Mouse (Mus musculus): Measurements from ENCODE around the gene Sox13. TPM values are rescaled to one million over a fixed set of nuclear protein-coding genes. Genes with fewer than 3 reads are reported as not detected.

Gene Sox13
- polyA plus RNA-seq, 1 experiment from 2014 or later = 19.2 TPM

DNA sequence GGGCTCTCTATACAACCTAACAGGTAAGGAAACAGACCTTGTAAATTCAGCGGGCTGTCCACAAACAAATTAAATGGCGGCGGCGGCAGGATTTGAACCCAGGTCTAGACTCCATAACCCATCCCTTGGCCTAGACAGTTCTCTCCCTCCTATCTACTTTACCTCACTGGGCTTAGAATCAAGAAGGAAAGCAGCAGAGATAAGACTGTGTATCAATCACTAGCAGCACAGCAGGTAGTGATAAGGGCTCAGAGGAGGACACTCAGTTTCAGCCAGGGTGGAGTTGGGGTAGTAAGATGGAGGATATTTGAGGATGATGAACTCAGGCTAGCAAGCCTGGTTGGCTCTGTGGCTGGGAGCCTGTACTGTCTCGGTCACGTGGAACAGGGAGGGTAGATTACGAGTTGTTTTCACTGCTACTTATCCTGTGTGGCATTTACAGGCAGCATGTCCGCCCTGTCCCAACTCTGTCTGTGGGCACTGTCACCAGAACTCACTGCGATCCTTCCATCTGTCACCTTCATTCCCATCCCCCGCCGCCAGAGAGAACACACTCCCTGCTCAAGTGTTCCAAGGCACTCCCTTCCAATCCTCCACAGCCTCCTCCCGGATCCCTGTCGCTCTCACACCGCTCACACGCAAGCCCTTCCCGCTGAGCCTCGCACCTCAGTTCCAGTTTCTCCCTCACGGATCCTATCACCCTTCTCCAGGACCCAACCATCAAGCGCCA is 36.5 kb downstream of the Sox13 start:
- Histone ChIP-seq H3K4me3 (no peak overlapping the region), H3K4me2 (replicated peaks) (no peak overlapping the region), H3K9ac (no peak overlapping the region), H3K36me3 (peaks cover 79% of the 10 kb centered on the region), H3K9me3 (replicated peaks) (no peaks in the 10 kb centered on the region), H3K4me1 (peaks cover 20% of the 10 kb centered on the region), H3K27ac (no peak overlapping the region), H3K27me3 (no peaks in the 10 kb centered on the region)
- 71% methylated on average over 19 of the region's 19 CpGs for WGBS
- ATAC-seq (ENCODE audit: low FRiP score) = no peak

DNA sequence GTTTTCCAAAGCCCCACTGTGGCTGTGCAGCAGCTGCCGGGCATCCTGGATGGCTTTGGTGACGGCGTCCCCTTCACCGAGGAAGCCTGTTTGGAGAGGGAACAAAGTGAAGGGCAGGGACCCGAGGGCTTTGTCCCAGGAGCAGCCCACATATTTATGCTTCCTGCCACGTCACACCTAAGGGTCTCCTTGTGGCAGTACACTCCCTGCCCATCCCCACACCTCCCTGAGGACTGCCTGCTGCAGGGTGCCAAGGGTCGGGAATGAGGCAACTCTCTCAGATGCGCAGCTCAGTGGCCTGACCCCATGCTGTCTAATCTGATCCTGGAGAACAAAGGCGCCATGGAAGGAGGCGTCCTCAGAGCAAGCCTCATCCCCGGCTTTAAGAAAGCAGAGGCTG is 38.0 kb downstream of the Sox13 start:
- ATAC-seq (ENCODE audit: low FRiP score) = no peak
- H3K27me3 ChIP-seq = no peaks in the 10 kb centered on the region
- H3K36me3 ChIP-seq = peaks cover 67% of the 10 kb centered on the region
- H3K9me3 ChIP-seq (replicated peaks) = no peaks in the 10 kb centered on the region
- no peak overlapping the region for H3K27ac ChIP-seq
- H3K4me2 ChIP-seq (replicated peaks) = no peak overlapping the region
- H3K4me1 ChIP-seq = peaks cover 27% of the 10 kb centered on the region
- WGBS = 38% methylated on average over 11 of the region's 11 CpGs
- 0 out of 2 replicates have a peak overlapping the region, but pooled peaks have one; percentile 42 for H3K9ac ChIP-seq
- H3K4me3 ChIP-seq = no peak overlapping the region

DNA sequence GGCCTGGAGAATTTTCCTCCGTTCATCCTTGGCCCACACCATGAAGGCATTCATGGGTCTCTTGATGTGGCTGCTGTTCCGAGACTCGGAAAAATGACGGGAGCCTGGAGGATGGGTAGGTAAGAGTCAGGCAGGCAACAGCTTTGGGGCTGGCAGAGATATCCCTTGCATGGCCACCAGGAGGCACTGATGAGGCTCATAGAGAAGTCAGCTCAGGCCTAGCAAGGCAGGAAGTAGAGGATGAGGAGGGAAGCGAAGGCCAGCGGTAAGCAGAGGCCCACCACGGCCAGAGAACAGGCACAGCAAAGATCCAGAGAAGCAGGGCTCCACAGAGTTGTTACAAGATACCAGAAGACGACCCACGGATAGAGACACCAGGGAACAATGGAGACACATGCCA is 38.7 kb downstream of the Sox13 start:
- no peak for ATAC-seq (ENCODE audit: low FRiP score)
- Histone ChIP-seq H3K27ac (peak overlapping the region; percentile 30; the same call in 1 of the 2 replicates), H3K4me2 (replicated peaks) (peak overlapping the region; percentile 19; the same call in 1 of the 2 replicates), H3K9ac (0 out of 2 replicates have a peak overlapping the region, but pooled peaks have one; percentile 42), H3K36me3 (peaks cover 63% of the 10 kb centered on the region), H3K9me3 (replicated peaks) (no peaks in the 10 kb centered on the region), H3K4me1 (peaks cover 27% of the 10 kb centered on the region), H3K27me3 (no peaks in the 10 kb centered on the region), H3K4me3 (0 out of 2 replicates have a peak overlapping the region, but pooled peaks have one; percentile 1)
- WGBS = 38% methylated on average over 9 of the region's 9 CpGs

DNA sequence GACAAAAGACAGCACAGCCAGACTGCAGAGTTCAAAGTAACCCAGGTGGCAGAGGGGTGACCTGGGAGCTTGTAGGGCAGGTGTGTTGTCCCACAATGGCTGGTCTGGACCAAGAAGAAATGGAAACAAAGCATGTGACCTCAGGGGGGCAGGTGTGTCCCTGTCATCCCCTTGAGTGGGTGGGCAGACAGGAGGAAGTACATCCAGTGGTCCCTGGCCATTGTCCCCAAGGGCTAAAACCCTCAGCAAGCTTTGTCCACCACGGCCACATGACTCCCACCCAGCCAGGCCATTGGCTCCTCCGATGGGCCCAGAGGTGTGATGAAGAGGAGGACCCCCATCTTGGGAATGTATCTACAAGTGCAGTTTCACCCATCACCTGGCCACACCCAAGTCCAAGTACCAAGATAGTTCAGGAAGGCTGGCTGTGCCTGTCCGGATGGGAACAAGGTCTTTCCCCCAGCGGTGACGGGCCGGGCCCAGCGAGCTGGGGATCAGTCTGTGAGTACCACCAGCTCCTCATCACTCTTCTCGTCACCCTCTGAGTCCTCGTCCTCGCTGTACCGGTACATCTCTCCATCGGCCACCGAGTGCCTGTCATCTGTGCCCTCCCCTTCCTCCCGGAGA is 40.9 kb downstream of the Sox13 start:
- Histone ChIP-seq H3K36me3 (peaks cover 43% of the 10 kb centered on the region), H3K4me1 (peaks cover 34% of the 10 kb centered on the region), H3K9ac (no peak overlapping the region)

DNA sequence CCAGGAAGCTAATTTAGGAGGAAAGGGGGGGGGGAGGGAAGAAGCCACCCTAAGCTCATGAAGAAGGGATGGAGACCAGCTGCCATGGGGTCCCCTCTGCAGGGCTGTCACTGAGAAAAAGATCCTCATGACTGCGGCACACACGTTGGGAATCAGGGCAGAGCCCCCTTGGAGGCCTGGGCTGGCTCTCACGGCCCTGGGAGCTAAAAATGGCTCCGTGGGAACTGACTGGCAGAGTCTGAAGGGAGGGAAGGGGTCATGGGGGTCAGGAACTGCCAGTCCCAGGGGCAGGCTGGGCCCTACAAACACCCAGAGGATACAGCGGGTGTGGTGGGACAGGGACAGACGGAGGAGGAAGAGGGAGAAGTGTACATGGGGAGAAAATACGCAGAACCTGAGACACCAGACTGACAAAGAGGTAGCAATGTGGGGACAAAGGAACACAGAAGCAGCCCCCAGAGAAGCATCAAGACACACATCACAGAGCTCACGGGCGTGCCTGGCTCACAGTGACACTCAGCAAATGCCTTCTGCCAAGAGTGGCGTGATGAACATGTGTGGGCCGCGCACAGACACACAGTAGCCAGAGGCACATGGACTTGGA is 41.5 kb downstream of the Sox13 start:
- Histone ChIP-seq H3K36me3 (peaks cover 38% of the 10 kb centered on the region), H3K4me3 (no peak overlapping the region), H3K9ac (peak overlapping the region; percentile 42; the same call in 1 of the 2 replicates), H3K4me1 (peaks cover 30% of the 10 kb centered on the region), H3K27me3 (no peaks in the 10 kb centered on the region), H3K4me2 (replicated peaks) (no peak overlapping the region), H3K27ac (peak overlapping the region; percentile 76), H3K9me3 (replicated peaks) (no peaks in the 10 kb centered on the region)
- WGBS = 39% methylated on average over 12 of the region's 12 CpGs
- ATAC-seq (ENCODE audit: low FRiP score) = peak; percentile 22; the same call in 1 of the 2 replicates

More for the DNA sequence above, 40.9 kb downstream of the Sox13 start:
- 91% methylated on average over 14 of the region's 14 CpGs for WGBS
- no peak overlapping the region for H3K4me2 ChIP-seq (replicated peaks)
- no peak overlapping the region for H3K4me3 ChIP-seq
- no peak for ATAC-seq (ENCODE audit: low FRiP score)
- no peaks in the 10 kb centered on the region for H3K27me3 ChIP-seq
- H3K27ac ChIP-seq = peak overlapping the region; percentile 76
- no peaks in the 10 kb centered on the region for H3K9me3 ChIP-seq (replicated peaks)

DNA sequence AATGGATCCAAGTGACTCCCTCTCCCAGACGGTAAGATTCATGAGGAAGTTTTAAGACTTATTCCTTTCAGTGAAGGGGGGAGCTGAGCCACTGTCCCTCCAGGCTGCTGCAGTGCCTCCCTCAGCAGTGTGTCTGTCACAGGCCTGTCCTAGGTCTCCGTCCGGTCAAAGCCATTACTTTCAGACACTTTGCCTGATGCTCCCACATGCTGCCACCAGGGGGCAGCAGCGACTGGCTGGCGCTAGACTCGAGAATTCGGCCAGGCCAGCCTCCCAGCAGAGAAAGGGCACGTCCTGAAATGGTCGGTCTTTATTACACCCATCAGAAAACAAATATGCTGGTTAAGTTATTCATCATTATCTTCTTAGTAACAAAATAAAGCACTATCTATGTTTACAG is 42.2 kb downstream of the Sox13 start:
- H3K9me3 ChIP-seq (replicated peaks) = no peaks in the 10 kb centered on the region
- 0 out of 2 replicates have a peak overlapping the region, but pooled peaks have one; percentile 76 for H3K27ac ChIP-seq
- peaks cover 32% of the 10 kb centered on the region for H3K36me3 ChIP-seq
- H3K9ac ChIP-seq = no peak overlapping the region
- peaks cover 30% of the 10 kb centered on the region for H3K4me1 ChIP-seq
- H3K4me3 ChIP-seq = no peak overlapping the region
- peak; percentile 44 for ATAC-seq (ENCODE audit: low FRiP score)
- 9% methylated on average over 9 of the region's 9 CpGs for WGBS
- no peaks in the 10 kb centered on the region for H3K27me3 ChIP-seq
- no peak overlapping the region for H3K4me2 ChIP-seq (replicated peaks)

DNA sequence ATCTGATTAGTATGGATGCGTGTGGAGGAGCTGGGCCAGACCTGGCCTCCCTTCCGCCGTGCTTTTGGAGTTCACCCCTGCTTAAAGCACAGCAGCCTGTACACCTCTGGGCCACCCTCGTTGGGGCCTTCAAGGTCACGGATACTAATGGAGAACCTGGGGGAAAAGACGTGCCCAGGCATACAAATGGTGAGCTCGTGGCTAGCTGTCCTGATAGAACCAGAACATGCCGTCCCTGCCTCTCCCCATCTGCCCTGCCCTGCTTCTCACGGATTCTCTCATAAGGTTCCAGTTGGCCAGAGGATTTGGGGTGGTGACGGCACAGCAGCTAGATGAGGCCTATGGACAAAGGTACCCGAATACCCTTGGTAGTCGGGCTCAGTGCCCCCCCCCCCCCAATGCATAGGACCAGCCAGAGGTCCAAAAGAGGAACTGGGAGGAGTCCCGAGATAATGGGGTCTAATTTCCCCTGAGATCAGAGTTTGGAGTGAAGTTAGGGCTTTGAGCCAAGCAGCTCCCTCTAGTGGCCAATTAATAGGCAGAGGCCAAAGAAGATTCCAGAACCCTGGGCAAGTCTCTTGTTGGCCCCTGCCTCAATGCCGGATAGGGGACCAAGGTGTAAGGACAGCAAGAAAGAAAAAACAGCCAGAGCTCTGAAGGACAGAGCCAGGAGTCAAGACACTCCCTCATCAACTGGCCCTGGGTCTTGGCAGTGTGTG is 43.7 kb downstream of the Sox13 start:
- H3K9me3 ChIP-seq (replicated peaks) = no peaks in the 10 kb centered on the region
- no peak overlapping the region for H3K9ac ChIP-seq
- H3K4me3 ChIP-seq = no peak overlapping the region
- H3K27ac ChIP-seq = no peak overlapping the region
- H3K36me3 ChIP-seq = peaks cover 18% of the 10 kb centered on the region
- peaks cover 20% of the 10 kb centered on the region for H3K4me1 ChIP-seq
- H3K27me3 ChIP-seq = no peaks in the 10 kb centered on the region
- WGBS = 77% methylated on average over 14 of the region's 14 CpGs
- no peak overlapping the region for H3K4me2 ChIP-seq (replicated peaks)
- no peak for ATAC-seq (ENCODE audit: low FRiP score)

DNA sequence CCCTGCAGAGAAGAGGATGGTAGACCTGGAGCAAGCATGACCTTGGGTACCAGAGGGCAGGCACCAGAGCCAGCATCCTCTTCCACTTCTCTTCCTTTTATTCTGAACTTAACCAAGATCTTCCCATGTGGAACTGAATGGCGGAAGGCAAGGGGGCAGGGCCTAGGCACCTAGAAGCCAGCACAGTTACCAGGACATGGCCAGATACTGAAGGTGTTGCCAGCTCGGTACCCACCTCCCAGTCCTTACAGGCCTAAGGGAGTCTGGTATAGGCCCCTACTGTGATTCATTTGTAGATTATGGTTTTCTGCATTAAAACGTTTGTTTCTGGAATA is 44.2 kb downstream of the Sox13 start:
- H3K4me2 ChIP-seq (replicated peaks) = no peak overlapping the region
- H3K9ac ChIP-seq = no peak overlapping the region
- no peak overlapping the region for H3K27ac ChIP-seq
- H3K4me3 ChIP-seq = no peak overlapping the region
- 79% methylated on average over 3 of the region's 3 CpGs for WGBS
- no peaks in the 10 kb centered on the region for H3K9me3 ChIP-seq (replicated peaks)
- ATAC-seq (ENCODE audit: low FRiP score) = no peak
- H3K27me3 ChIP-seq = no peaks in the 10 kb centered on the region
- H3K36me3 ChIP-seq = peaks cover 17% of the 10 kb centered on the region
- H3K4me1 ChIP-seq = peaks cover 19% of the 10 kb centered on the region

DNA sequence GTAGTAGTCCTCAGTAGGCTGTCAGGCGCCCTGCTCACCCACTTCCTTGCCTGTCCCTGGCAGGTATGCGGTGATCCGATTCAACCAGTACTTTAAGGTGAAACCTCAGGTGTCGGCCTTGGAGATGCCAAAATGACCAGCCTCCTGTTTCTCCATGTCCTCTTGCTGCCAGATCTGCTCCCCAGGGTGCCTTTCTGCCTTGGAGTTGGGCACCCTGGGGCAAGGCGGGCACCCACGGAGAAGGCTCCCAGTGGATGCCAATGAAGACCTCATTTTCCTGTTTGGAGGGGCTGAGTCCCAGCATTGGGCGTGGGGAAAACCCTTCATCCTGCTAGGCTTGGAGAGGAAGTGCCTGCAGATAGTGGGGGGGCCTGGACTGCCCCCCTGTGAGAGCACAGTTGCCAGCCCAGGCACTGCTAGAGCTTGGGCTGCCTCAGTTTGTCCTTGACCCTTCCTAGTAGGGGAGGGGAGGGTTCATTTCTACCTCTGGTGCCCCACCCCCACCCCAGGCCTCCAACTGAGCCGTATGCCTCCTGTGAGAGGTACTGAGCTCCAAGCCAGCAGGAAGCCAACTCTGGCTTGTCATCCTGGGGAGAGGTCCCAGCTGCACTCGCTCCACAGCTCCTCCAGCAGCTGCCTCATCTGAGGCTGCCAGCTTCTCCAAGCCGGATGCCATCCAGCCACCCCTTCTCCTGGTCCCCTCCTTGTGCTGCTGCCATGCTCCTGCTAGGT is 44.8 kb downstream of the Sox13 start:
- Histone ChIP-seq H3K9ac (no peak overlapping the region), H3K36me3 (peaks cover 12% of the 10 kb centered on the region; the same call in 1 of the 2 replicates), H3K9me3 (replicated peaks) (no peaks in the 10 kb centered on the region), H3K4me3 (no peak overlapping the region), H3K27ac (no peak overlapping the region), H3K4me2 (replicated peaks) (no peak overlapping the region), H3K4me1 (peaks cover 19% of the 10 kb centered on the region), H3K27me3 (no peaks in the 10 kb centered on the region)
- 59% methylated on average over 10 of the region's 10 CpGs for WGBS
- ATAC-seq (ENCODE audit: low FRiP score) = no peak

DNA sequence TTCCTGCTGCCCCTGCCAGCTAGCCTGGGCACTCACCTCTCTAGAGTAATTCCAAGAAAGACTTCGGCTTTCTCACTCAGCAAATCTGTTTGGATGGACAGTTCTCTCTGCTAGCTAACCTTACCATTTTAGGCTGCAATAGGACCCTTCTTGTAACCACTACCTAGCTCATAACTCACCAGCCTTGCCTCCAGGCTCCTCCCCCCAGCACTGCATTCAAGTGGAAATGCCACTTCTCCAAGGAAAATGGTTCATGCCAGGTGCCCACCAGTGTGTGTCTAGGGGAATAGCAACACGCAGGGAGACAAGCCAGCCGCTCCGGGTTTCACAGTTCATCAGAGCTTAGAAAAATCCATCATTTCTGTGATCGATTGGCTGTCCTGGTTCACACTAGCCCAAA is 46.6 kb downstream of the Sox13 start:
- no peak for ATAC-seq (ENCODE audit: low FRiP score)

DNA sequence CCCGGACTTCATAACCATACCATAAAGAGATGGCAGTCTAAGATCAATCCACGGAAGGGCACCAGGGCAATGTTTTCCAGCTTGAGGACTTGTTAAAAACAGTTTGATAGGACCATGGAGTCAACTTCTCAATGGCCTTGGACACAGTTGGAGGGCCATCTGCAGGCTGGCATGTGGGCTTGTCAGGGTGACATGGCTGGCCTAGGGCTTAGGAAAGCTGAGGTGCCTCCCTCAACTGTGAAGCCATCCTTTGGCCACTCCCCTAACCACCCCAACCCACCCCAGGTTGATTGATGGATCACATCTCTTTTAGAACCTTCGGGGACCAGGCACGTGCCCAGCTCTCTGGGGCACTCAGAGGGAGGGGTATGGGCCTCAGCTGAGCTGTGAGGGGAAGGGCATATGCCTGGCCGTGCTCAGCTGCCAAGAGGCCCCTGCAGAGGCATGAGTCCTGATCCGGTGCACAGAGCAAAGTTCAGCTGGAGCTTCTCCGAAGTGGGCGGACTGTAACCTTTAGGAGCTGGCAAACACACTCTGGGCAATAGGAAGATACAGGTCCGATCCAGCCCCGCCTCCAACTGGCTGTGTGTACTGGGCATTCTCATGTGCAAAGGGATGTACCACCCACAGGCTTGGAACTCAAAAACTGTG is 48.4 kb downstream of the Sox13 start:
- ATAC-seq (ENCODE audit: low FRiP score) = peak; percentile 30; the same call in 1 of the 2 replicates
- Histone ChIP-seq H3K27me3 (no peaks in the 10 kb centered on the region), H3K9me3 (replicated peaks) (no peaks in the 10 kb centered on the region), H3K4me1 (peaks cover 10% of the 10 kb centered on the region), H3K9ac (no peak overlapping the region), H3K4me3 (no peak overlapping the region), H3K27ac (no peak overlapping the region), H3K36me3 (no peaks in the 10 kb centered on the region), H3K4me2 (replicated peaks) (no peak overlapping the region)
- WGBS = 65% methylated on average over 10 of the region's 10 CpGs

More for the DNA sequence above, 46.6 kb downstream of the Sox13 start:
- WGBS = 89% methylated on average over 5 of the region's 5 CpGs
- Histone ChIP-seq H3K27me3 (no peaks in the 10 kb centered on the region), H3K4me3 (no peak overlapping the region), H3K4me2 (replicated peaks) (no peak overlapping the region), H3K27ac (no peak overlapping the region), H3K4me1 (peaks cover 15% of the 10 kb centered on the region), H3K36me3 (no peaks in the 10 kb centered on the region), H3K9ac (no peak overlapping the region), H3K9me3 (replicated peaks) (no peaks in the 10 kb centered on the region)

All from hindbrain, embryonic 12.5 days (tissue).